Mouse (Mus musculus) gastrocnemius, adult 18-20 months (tissue): ENCODE results near the gene Tpsb2. TPM values are rescaled to one million over a fixed set of nuclear protein-coding genes. Genes with fewer than 3 reads are reported as not detected.

Experiments used
- DNase-seq: peaks from one replicate; pipeline ENCODE4 v3.0.0; 2021; ENCODE audit warnings: low spot score
- total RNA-seq, 2 experiments: library from RNA; stranded (reverse); gene quantifications; 2 replicates each; pipeline ENCODE4 v1.2.3; 2021

Tpsb2 gene
- total RNA-seq, 2 experiments from 2014 or later: 4.7 to 5.8 TPM

- no peak for DNase-seq
Measured at GRCm38 (mm10) chr17:25406011-25406441, 39.9 kb downstream of the Tpsb2 start.

GRCm38 (mm10) chr17:25407352-25407751, 41.2 kb downstream of the Tpsb2 start:
- DNase-seq: no peak

GRCm38 (mm10) chr17:25408302-25408999, 42.3 kb downstream of the Tpsb2 start:
- no peak for DNase-seq

- no peak for DNase-seq
Measured at GRCm38 (mm10) chr17:25409621-25410020, 43.5 kb downstream of the Tpsb2 start.

GRCm38 (mm10) chr17:25410180-25410579, 44.1 kb downstream of the Tpsb2 start:
- no peak for DNase-seq

GRCm38 (mm10) chr17:25410786-25411185, 44.7 kb downstream of the Tpsb2 start:
- DNase-seq: no peak

GRCm38 (mm10) chr17:25411251-25411650, 45.1 kb downstream of the Tpsb2 start:
- no peak for DNase-seq

- DNase-seq: no peak
Measured at GRCm38 (mm10) chr17:25414209-25414608, 48.1 kb downstream of the Tpsb2 start.

- DNase-seq: no peak
Measured at GRCm38 (mm10) chr17:25414917-25415316, 48.8 kb downstream of the Tpsb2 start.

GRCm38 (mm10) chr17:25415421-25415913, 49.4 kb downstream of the Tpsb2 start:
- no peak for DNase-seq

GRCm38 (mm10) chr17:25416219-25416618, 50.1 kb downstream of the Tpsb2 start:
- no peak for DNase-seq

GRCm38 (mm10) chr17:25417990-25418389, 51.9 kb downstream of the Tpsb2 start:
- no peak for DNase-seq

Other genes starting within 250 kb of the Tpsb2 start
- 1 to 10 TPM; 1.1 to 1.5 TPM for gene Ptx4, start 245.5 kb upstream of the Tpsb2 start, total RNA-seq
- gene Clcn7, start 232.9 kb upstream of the Tpsb2 start, total RNA-seq: 10 to 100 TPM; 15.0 to 16.0 TPM
- gene Ccdc154, start 203.8 kb upstream of the Tpsb2 start, total RNA-seq: not detected
- gene Gm38655, start 190.8 kb upstream of the Tpsb2 start, total RNA-seq: not detected
- 10 to 100 TPM; 12.7 to 14.5 TPM for gene BC003965, start 181.8 kb upstream of the Tpsb2 start, total RNA-seq
- 1 to 10 TPM; 5.3 to 5.8 TPM for gene Unkl, start 177.9 kb upstream of the Tpsb2 start, total RNA-seq
- gene Gnptg, start 126.2 kb upstream of the Tpsb2 start, total RNA-seq: 10 to 100 TPM; 14.1 to 15.6 TPM
- gene Tsr3, start 126.1 kb upstream of the Tpsb2 start, total RNA-seq: 10 to 100 TPM; 16.7 to 18.3 TPM
- gene Baiap3, start 109.9 kb upstream of the Tpsb2 start, total RNA-seq: under 1 TPM; 0.14 to 0.21 TPM
- gene Ube2i, start 91.7 kb upstream of the Tpsb2 start, total RNA-seq: 10 to 100 TPM; 57.0 to 61.5 TPM
- under 1 TPM; 0.55 to 0.66 TPM for gene Prss34, start 67.9 kb upstream of the Tpsb2 start, total RNA-seq
- not detected for gene Prss28, start 57.7 kb upstream of the Tpsb2 start, total RNA-seq
- gene Prss29, start 47.7 kb upstream of the Tpsb2 start, total RNA-seq: not detected
- 1 to 10 TPM; 2.0 to 3.4 TPM for gene Tpsab1, start 20.7 kb upstream of the Tpsb2 start, total RNA-seq
- gene Tpsg1, start 3.0 kb downstream of the Tpsb2 start, total RNA-seq: under 1 TPM; 0.30 to 0.31 TPM
- 1 to 10 TPM in 1 of 2 experiments, under 1 TPM in 1; 0.81 to 1.1 TPM for gene Cacna1h, start 67.5 kb downstream of the Tpsb2 start, total RNA-seq
- gene Tekt4, start 88.3 kb downstream of the Tpsb2 start, total RNA-seq: not detected
- not detected for gene Sstr5, start 131.0 kb downstream of the Tpsb2 start, total RNA-seq
- gene Sox8, start 204.4 kb downstream of the Tpsb2 start, total RNA-seq: under 1 TPM; 0.37 to 0.59 TPM
- gene Lmf1, start 212.8 kb downstream of the Tpsb2 start, total RNA-seq: 10 to 100 TPM; 11.3 to 12.6 TPM